Mouse (Mus musculus) heart, embryonic 12.5 days (tissue): ENCODE data around the gene Hsd17b2. TPM values are rescaled to one million over a fixed set of nuclear protein-coding genes. Genes with fewer than 3 reads are reported as not detected.

Experiments
- ATAC-seq: fragments of 200-750 bp; cut with Nextera tagmentation; 2 replicates; pipeline ENCODE4 v1.8.0; 2017; ENCODE audit warnings: moderate TSS enrichment, moderate library complexity; ENCODE audit not compliant: insufficient number of reproducible peaks, low FRiP score
- H3K27ac ChIP-seq: fragments of 300-500 bp; sonication (generic); 2 replicates; pipeline ENCODE4 v1.5.1; 2016; ENCODE audit warnings: mild to moderate bottlenecking, moderate library complexity; ENCODE audit not compliant: poor library complexity, severe bottlenecking
- H3K27me3 ChIP-seq: fragments of 300-500 bp; sonication (generic); replicated peaks from 2 replicates; pipeline ENCODE4 v1.6.1; 2016; ENCODE audit warnings: mild to moderate bottlenecking, moderate library complexity
- H3K36me3 ChIP-seq: fragments of 300-500 bp; sonication (generic); 2 replicates; pipeline ENCODE4 v1.6.1; 2016; ENCODE audit warnings: mild to moderate bottlenecking, moderate library complexity
- H3K4me1 ChIP-seq: fragments of 300-500 bp; sonication (generic); replicated peaks from 2 replicates; pipeline ENCODE4 v1.6.1; 2016; ENCODE audit warnings: mild to moderate bottlenecking
- H3K4me2 ChIP-seq: fragments of 300-500 bp; sonication (generic); 2 replicates; pipeline ENCODE4 v1.6.1; 2016; ENCODE audit warnings: mild to moderate bottlenecking, moderate library complexity
- H3K4me3 ChIP-seq: fragments of 300-500 bp; sonication (generic); 2 replicates; pipeline ENCODE4 v1.5.1; 2016; ENCODE audit warnings: mild to moderate bottlenecking
- H3K9ac ChIP-seq: fragments of 300-500 bp; sonication (generic); 2 replicates; pipeline ENCODE4 v1.6.1; 2016; ENCODE audit warnings: mild to moderate bottlenecking, moderate library complexity
- H3K9me3 ChIP-seq: fragments of 300-500 bp; sonication (generic); replicated peaks from 2 replicates; pipeline ENCODE4 v1.6.1; 2016; ENCODE audit warnings: mild to moderate bottlenecking, moderate library complexity
- WGBS: fragments of 180-500 bp; shearing (Covaris S2); methylation state at CpG from one replicate; pipeline ENCODE4 v1.1.7; 2016; 5-methylcytosine and 5-hydroxymethylcytosine counted together
- polyA plus RNA-seq: library from polyadenylated mRNA; unstranded; fragments of >200 nt; fragmentation: Nextera tagmentation; extraction: Ambion mirVana; gene quantifications from 2 replicates; pipeline ENCODE4 v1.2.1, GENCODE M21; 2016

Hsd17b2 gene
- polyA plus RNA-seq: 0.57 TPM in 1 of 2 replicates, not detected in the other

DNA sequence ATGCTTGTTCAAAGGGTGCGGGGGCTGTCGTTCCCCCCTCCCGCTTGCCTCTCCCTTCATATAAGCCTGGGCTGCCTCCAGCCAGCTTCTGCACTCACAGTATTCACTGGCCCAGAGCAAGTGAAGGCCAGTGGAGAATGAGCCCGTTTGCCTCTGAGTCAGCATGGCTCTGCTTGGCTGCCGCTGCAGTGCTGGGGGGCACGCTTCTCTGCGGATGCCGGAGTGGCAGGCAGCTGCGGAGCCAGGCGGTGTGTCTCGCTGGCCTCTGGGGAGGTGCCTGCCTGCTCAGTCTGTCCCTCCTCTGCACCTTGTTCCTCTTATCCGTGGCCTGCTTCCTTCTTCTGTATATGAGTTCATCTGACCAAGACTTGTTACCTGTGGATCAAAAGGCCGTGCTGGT lies at the start of gene Hsd17b2:
Gene Hsd17b2, plus strand, starts transcription at position 46 of the 400 bp plus-strand sequence.
- H3K4me1 ChIP-seq: no peaks in the 10 kb centered on the region
- no peaks in the 10 kb centered on the region for H3K9me3 ChIP-seq
- H3K36me3 ChIP-seq: no peaks in the 10 kb centered on the region
- no peak within 1 kb of the TSS for H3K27ac ChIP-seq
- no peak for ATAC-seq
- no peak within 1 kb of the TSS for H3K4me3 ChIP-seq
- no peak within 1 kb of the TSS for H3K4me2 ChIP-seq
- no peak within 1 kb of the TSS for H3K9ac ChIP-seq
- WGBS: 60% methylated on average over 13 of the region's 13 CpGs
- no peaks in the 10 kb centered on the region for H3K27me3 ChIP-seq

DNA sequence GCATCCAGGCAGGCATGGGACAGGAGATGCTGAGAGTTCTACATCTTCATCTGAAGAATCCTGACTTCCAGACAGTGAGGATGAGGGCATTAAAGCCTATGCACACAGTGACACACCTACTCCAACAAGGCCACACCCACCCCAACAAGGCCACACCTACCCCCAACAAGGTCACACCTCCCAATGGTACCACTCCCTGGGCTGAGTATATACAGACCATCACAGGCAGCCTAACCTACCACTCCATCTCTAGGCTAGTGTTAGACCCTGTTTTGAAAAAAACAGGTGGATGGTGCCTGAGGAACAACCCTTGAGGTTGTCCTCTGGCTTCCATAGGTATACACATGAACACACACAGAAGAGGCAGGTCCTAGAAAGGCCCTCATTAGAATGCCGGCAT lies 49.4 kb upstream of the Hsd17b2 start:
- peaks cover 10% of the 10 kb centered on the region for H3K9me3 ChIP-seq
- H3K4me2 ChIP-seq: no peak overlapping the region
- H3K27ac ChIP-seq: no peak overlapping the region
- H3K36me3 ChIP-seq: no peaks in the 10 kb centered on the region
- H3K27me3 ChIP-seq: 0 out of 2 replicates have a peak, but pooled peaks cover 4% of the 10 kb centered on the region
- H3K9ac ChIP-seq: no peak overlapping the region
- no peak for ATAC-seq
- H3K4me3 ChIP-seq: no peak overlapping the region
- H3K4me1 ChIP-seq: no peaks in the 10 kb centered on the region
- 94% methylated on average over 1 of the region's 1 CpGs for WGBS

- Histone ChIP-seq H3K36me3 (no peaks in the 10 kb centered on the region), H3K27me3 (no peaks in the 10 kb centered on the region), H3K4me1 (peaks cover 14% of the 10 kb centered on the region), H3K4me3 (no peak overlapping the region), H3K4me2 (no peak overlapping the region), H3K9ac (no peak overlapping the region), H3K9me3 (no peaks in the 10 kb centered on the region), H3K27ac (no peak overlapping the region)
- ATAC-seq: no peak
- 66% methylated on average over 7 of the region's 7 CpGs for WGBS
Measured at GRCm38 (mm10) chr8:117658990-117659389, 42.7 kb upstream of the Hsd17b2 start.

GRCm38 (mm10) chr8:117660358-117661031 lies 41.2 kb upstream of the Hsd17b2 start:
- 0 out of 2 replicates have a peak overlapping the region, but pooled peaks have one; percentile 12 for H3K4me2 ChIP-seq
- peaks cover 14% of the 10 kb centered on the region for H3K4me1 ChIP-seq
- ATAC-seq: 0 out of 2 replicates have a peak, but pooled peaks have one; percentile 55
- no peaks in the 10 kb centered on the region for H3K9me3 ChIP-seq
- 27% methylated on average over 11 of the region's 11 CpGs for WGBS
- H3K4me3 ChIP-seq: no peak overlapping the region
- H3K36me3 ChIP-seq: no peaks in the 10 kb centered on the region
- H3K9ac ChIP-seq: no peak overlapping the region
- no peaks in the 10 kb centered on the region for H3K27me3 ChIP-seq
- 0 out of 2 replicates have a peak overlapping the region, but pooled peaks have one; percentile 24 for H3K27ac ChIP-seq

DNA sequence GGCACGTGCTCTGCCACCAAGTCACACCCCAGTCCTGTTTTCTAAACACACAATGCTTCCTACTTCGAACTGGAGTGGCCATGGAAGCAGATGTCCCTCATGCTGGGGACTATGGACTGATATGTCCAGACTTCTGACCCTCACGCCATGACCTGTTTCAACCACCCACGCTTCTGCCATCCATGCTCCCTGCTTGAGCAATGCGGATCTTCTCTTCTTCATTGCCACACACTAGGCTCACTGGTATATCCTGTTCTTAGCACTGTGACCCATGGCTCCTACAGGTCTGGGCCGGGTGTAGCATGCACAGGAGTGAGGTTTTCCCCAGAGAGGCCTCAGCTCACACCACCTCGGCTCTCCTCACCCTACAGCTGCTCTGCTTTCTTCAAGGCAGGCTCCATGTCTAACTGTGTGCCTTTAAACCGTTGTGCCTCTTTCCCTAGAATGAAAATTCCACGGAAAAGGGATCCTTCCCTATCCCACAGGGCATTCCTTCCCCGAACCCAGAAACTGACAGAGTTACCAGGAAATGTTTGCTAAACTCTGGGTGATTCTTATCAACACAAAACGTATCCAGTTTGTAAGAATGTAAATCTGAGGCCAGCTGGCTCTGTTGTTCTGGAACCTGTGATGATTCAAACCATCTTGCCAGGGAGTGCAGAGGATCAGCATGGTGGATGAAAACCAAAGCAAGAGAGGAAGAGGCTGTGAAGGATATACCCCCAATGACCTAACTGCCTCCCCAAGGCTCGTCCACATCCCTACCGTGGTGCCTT lies 34.2 kb upstream of the Hsd17b2 start:
- WGBS: 72% methylated on average over 13 of the region's 13 CpGs
- Histone ChIP-seq H3K36me3 (no peaks in the 10 kb centered on the region), H3K27me3 (peaks cover 6% of the 10 kb centered on the region; the same call in 1 of the 2 replicates), H3K4me2 (no peak overlapping the region), H3K4me3 (no peak overlapping the region), H3K9ac (no peak overlapping the region), H3K27ac (no peak overlapping the region), H3K4me1 (no peaks in the 10 kb centered on the region), H3K9me3 (no peaks in the 10 kb centered on the region)
- no peak for ATAC-seq

GRCm38 (mm10) chr8:117670461-117670860 lies 31.2 kb upstream of the Hsd17b2 start:
- no peak for ATAC-seq
- Histone ChIP-seq H3K4me1 (no peaks in the 10 kb centered on the region), H3K9me3 (no peaks in the 10 kb centered on the region), H3K36me3 (no peaks in the 10 kb centered on the region), H3K27me3 (peaks cover 6% of the 10 kb centered on the region; the same call in 1 of the 2 replicates), H3K4me3 (no peak overlapping the region), H3K27ac (no peak overlapping the region), H3K4me2 (no peak overlapping the region), H3K9ac (no peak overlapping the region)
- whole genome bisulfite sequencing: 33% methylated on average over 11 of the region's 11 CpGs

GRCm38 (mm10) chr8:117672558-117672957 lies 29.1 kb upstream of the Hsd17b2 start:
- H3K27me3 ChIP-seq: peaks cover 6% of the 10 kb centered on the region; the same call in 1 of the 2 replicates
- 84% methylated on average over 3 of the region's 3 CpGs for WGBS
- no peak overlapping the region for H3K4me2 ChIP-seq
- no peak for ATAC-seq
- no peak overlapping the region for H3K27ac ChIP-seq
- no peak overlapping the region for H3K4me3 ChIP-seq
- H3K4me1 ChIP-seq: no peaks in the 10 kb centered on the region
- no peak overlapping the region for H3K9ac ChIP-seq
- no peaks in the 10 kb centered on the region for H3K9me3 ChIP-seq
- H3K36me3 ChIP-seq: no peaks in the 10 kb centered on the region

GRCm38 (mm10) chr8:117673430-117673830 lies 28.3 kb upstream of the Hsd17b2 start, which contains the start of gene Sdr42e1:
Gene Sdr42e1, minus strand, starts transcription at chr8:117673689.
- Histone ChIP-seq H3K4me3 (peak within 1 kb of the TSS; percentile 58), H3K36me3 (no peaks in the 10 kb centered on the region), H3K9ac (peak within 1 kb of the TSS; percentile 72), H3K27ac (no peak within 1 kb of the TSS), H3K4me2 (peak within 1 kb of the TSS; percentile 75), H3K27me3 (peaks cover 6% of the 10 kb centered on the region; the same call in 1 of the 2 replicates), H3K9me3 (no peaks in the 10 kb centered on the region), H3K4me1 (no peaks in the 10 kb centered on the region)
- WGBS: 12% methylated on average over 17 of the region's 17 CpGs
- no peak for ATAC-seq

DNA sequence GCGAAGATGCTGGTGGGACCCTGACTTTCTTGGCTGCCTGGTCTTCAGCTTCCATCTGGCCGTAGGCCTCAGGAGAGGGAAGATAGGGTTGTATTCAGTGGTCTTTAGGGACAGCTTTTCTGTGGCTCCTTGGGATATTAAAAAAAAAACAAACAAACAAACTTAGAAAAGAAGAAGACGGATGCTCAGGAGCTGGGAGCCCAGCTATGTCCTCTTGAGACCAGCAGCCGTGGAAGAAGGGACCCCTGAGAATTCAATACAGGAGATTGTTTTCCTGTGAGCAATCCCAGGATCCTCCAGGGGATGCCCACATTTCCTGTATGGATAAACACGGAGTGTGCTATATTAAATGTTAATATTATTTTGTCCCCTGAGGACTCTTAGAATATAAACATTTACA lies 26.5 kb upstream of the Hsd17b2 start:
- Histone ChIP-seq H3K4me3 (no peak overlapping the region), H3K9ac (no peak overlapping the region), H3K27me3 (no peaks in the 10 kb centered on the region), H3K9me3 (no peaks in the 10 kb centered on the region), H3K4me1 (no peaks in the 10 kb centered on the region), H3K36me3 (no peaks in the 10 kb centered on the region), H3K4me2 (no peak overlapping the region), H3K27ac (no peak overlapping the region)
- ATAC-seq: no peak
- WGBS: 72% methylated on average over 5 of the region's 5 CpGs

DNA sequence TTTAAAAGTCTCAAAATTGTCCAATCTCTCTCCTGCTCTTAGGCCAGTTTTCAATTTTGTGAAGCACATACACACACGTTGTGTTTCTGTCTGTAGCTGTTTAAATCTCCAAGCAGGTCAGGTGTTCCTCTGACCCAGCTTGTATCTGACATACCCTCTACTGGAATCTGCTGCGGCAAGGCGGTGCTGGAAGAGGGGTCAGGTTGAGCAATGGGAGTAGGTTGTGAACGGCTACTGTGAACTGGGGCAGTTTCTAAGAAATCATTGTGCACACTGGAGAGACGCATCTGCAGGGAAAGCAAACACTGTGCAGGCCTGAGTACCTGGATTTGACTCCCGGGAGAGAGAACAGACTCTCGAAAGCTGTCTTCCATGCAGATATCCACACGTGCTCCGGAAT lies 25.2 kb upstream of the Hsd17b2 start:
- no peaks in the 10 kb centered on the region for H3K9me3 ChIP-seq
- WGBS: 66% methylated on average over 9 of the region's 9 CpGs
- no peaks in the 10 kb centered on the region for H3K4me1 ChIP-seq
- no peak for ATAC-seq
- no peak overlapping the region for H3K27ac ChIP-seq
- H3K4me2 ChIP-seq: no peak overlapping the region
- H3K27me3 ChIP-seq: no peaks in the 10 kb centered on the region
- no peaks in the 10 kb centered on the region for H3K36me3 ChIP-seq
- H3K4me3 ChIP-seq: no peak overlapping the region
- H3K9ac ChIP-seq: no peak overlapping the region

DNA sequence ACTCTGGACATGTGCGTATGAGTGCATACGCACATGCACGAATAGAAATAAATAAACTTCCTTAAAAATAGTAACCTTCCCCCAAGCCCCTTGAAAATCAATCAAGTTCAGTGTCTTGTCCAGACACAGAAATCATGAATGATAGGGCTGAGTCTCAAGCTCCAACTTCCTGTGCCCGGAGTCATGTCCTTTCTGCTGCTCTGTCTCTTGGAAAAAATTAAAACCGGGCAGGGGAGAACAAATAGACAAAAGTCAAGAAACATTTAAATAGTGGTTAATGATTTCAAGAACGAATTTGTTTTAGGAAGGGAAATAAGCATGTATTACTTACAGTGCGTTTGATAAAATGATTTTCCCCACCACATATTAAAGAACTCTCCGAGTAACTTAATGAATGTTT lies 24.7 kb upstream of the Hsd17b2 start:
- WGBS: 74% methylated on average over 8 of the region's 8 CpGs
- H3K27me3 ChIP-seq: no peaks in the 10 kb centered on the region
- no peak for ATAC-seq

More for the DNA sequence above, 24.7 kb upstream of the Hsd17b2 start:
- no peak overlapping the region for H3K4me3 ChIP-seq
- no peak overlapping the region for H3K4me2 ChIP-seq
- H3K9me3 ChIP-seq: no peaks in the 10 kb centered on the region
- no peak overlapping the region for H3K9ac ChIP-seq
- no peaks in the 10 kb centered on the region for H3K4me1 ChIP-seq
- no peaks in the 10 kb centered on the region for H3K36me3 ChIP-seq
- H3K27ac ChIP-seq: no peak overlapping the region
